Mouse (Mus musculus) heart, postnatal 36 days (tissue): ENCODE results near the gene Samd11. TPM values are rescaled to one million over a fixed set of nuclear protein-coding genes. Genes with fewer than 3 reads are reported as not detected.

Experiments used
- DNase-seq, 2 experiments: peaks; one replicate each; pipeline ENCODE4 v3.0.0; 2021 to 2022
- intact Hi-C: fragments of 180-260 bp; cut with DNase I; formaldehyde crosslinking; loops from one replicate; pipeline ENCODE4 v1.15.1; 2025
- microRNA-seq, 2 experiments: library from miRNA; unstranded; fragments of <30 nt; microRNA quantifications; one replicate each; pipeline ENCODE4 v1.2.0; 2021; ENCODE audit warnings: borderline number of aligned reads in 2 of 2
- total RNA-seq, 2 experiments: library from RNA; stranded (reverse); gene quantifications; 2 replicates each; pipeline ENCODE4 v1.2.3; 2021

The Samd11 gene
- total RNA-seq, 2 experiments from 2014 or later, result not detected

DNA sequence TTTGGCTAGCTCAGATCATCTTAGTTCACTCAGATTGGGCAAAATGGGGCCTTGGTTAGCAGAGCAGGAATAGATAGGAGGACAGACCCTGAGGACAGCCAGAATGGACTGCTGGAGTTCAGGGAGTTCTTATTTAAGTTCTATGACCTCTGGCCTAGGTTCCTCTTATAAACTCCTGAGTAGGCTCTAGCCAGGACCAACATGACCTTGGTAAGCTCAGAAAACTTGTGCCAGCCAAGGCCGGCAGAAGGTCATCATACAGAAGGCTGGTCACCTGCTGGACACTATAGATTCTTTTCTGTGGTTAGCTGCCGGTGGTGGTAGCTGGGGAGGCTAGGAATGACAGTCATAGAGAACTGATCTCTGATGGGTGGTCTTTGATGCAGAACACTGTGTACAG, 39.3 kb downstream of the Samd11 start:
- intact Hi-C loops, result no loop called here
- DNase-seq, result no peak

DNA sequence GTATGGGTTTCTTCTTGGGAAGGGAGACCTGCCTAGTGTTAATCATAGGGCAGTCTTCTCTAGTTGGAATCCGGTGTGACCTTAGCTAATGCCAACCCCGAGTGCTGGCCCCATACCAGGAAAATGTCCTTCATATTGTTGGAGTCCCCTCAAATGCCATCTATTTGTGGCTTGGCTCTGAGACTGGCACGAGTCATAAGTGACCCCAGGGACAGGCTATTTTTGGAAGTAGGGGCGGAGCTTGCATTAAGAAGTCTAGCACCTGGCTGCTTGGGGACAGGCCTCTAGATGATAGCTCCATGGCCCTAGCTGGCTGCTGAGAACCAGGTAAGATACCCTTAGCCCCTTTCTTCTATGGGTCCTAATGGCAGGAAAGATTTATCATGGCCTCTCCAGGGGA, 39.8 kb downstream of the Samd11 start, which contains the start of gene Perm1:
Gene Perm1, plus strand, starts transcription at position 220 of the 400 bp plus-strand sequence.
- peak; percentile 64 to 75 for DNase-seq
- intact Hi-C loops, result no loop called here

DNA sequence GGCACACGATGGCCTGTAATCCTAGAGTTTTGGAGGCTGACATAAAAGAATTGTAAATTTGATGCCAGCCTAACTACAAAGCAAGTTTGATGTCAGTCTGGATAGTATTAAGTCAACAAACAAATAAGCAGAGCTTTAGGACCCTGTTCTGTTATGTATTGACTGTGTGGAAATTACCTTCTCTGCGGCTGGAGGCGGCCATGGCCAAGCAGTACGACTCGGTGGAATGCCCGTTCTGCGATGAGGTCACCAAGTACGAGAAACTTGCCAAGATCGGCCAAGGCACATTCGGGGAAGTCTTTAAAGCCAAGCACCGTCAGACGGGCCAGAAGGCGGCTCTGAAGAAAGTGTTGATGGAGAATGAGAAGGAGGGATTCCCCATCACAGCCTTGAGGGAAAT, 42.3 kb downstream of the Samd11 start:
- DNase-seq, result no peak
- intact Hi-C loops, result no loop called here

DNA sequence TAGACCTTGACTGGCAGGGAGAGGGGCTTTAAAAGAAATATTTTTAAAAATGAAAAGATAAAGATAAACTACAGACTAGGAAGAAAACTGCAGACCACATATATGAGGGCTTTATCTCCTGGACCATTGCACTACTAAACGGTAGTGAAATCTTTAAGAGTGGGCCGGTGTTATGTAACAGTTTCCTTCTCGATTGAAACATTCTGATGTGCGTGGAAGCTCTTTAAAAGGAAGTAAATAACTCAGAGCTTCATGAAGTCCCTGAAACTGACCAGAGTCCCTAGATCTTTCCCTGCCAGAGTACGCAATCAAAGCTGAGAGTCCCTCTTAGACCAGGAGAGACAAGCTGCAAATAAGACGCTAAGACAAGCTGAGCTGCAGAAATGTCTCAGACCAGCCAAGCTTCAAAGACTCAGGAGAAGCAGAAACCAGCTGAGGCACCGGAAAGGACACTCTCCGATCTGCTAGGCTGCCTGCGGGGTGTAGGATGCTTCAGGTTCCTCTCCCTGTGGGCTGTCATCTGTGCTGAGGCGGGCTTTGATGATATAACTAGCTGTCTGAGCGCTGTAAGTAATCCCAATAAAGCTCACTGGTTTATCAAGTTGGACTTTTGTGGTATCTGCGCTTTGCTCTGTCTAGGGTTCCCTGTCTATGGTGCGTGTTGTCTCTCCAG, 45.4 kb downstream of the Samd11 start:
- DNase-seq, result no peak
- intact Hi-C loops, result no loop called here

DNA sequence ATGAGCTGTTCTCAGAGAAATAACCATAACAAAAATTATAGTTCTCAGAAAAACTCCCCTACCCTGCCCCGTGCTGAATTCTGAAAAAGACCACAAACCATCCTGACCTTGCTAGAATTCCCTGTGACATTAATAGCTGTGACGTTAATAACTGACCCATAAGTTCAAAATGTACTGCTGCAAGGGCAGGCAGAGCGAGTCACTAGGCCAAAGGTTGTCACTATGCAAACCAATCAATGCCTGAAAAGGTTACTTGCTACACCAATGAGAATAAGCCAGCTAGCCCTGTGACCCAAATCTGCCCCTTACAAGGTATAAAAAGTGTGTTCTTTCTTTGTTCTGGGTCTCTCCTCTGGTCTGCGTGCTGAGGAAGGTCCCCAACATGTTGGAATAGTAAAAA, 46.6 kb downstream of the Samd11 start:
- intact Hi-C loops, result no loop called here
- DNase-seq, result no peak

DNA sequence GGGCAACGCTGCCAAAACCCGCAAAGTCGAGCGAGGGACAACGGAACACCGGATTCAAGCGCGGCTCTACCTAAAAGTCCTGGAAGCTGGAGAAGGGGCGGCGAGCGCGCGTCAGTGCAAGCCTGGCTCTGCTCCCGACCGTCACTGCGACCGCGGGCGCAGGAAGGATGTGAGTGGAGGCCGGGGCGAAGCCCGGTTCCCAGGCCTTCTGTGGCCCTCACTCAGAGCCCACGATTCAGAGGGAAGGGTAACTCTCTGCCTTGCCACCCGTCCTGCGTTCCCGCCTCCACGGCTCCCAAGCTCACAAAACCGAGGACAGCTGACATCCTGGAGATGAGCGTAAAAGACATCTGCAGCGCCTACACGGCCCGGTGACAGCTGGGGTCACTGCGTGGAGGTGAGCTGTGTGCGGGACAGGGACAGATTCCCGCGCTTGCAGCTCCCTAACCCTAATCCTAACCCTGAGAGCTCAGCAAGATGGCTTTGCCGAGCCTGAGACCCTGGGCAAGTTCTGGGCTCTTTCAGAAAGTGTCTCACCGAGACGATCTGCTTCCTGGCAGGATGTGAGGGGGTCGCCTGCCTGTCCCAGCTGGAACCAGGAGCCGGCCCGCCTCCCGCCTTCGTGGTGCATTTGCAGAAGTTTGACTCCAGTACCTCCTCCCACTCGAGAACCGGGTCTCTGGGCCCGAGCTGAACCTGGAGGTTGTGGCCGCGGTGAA, 51.9 kb downstream of the Samd11 start:
- no peak for DNase-seq
- intact Hi-C loops, result loop anchor here (1.0 kb wide), 1 partner anchor 31 kb away; the partner anchor contains the start of gene Plekhn1

DNA sequence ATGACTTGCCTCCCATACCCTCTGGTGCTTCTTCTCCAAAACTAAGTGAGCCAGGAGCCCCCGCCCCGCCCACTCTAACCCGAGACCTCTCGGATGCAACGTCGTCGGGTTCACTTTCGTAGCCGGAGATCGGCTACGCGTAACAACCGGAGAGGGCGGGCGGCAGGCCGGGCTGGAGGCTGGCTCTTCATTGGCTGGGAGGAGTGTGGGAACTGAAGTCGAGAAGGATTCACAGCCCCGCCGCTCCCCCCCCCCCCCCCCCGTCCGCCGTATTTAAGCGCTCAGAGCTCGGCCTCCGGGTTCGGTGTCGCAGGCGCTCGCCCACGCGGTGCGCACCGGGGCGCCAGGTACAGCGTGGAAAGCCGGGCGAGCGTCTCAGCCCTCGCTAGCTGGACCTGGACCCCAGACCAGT, 52.5 kb downstream of the Samd11 start, which contains the start of gene AW011738:
Gene AW011738, plus strand, starts transcription at position 304 of the 412 bp plus-strand sequence.
- intact Hi-C loops, result loop anchor here (1.0 kb wide), 1 partner anchor 31 kb away; the partner anchor contains the start of gene Plekhn1

DNA sequence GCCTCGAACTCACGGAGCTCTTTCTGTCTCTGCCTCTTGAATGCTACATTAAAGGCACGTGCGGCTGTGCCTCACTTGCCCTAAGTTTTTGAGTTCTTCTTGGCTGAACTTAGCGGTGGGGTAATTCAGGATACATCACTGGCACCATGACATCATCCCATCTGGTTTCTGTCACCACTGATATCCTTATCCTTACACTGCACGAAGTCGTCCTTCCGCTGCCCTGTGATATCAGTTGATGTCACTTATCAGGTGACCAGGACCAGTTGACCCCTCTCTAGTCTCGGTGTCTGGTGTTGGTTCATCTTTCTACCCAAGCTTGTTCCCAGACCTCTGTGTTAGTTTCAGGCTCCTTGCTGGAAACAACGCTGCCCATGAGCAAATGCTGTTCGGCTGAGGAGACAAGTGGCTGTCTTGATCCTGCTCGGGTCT, 53.0 kb downstream of the Samd11 start:
- intact Hi-C loops, result no loop called here
- DNase-seq, result peak in 1 of 2 experiments; percentile 22

More for the DNA sequence above, 52.5 kb downstream of the Samd11 start, which contains the start of gene AW011738:
- peak; percentile 74 to 78 for DNase-seq

DNA sequence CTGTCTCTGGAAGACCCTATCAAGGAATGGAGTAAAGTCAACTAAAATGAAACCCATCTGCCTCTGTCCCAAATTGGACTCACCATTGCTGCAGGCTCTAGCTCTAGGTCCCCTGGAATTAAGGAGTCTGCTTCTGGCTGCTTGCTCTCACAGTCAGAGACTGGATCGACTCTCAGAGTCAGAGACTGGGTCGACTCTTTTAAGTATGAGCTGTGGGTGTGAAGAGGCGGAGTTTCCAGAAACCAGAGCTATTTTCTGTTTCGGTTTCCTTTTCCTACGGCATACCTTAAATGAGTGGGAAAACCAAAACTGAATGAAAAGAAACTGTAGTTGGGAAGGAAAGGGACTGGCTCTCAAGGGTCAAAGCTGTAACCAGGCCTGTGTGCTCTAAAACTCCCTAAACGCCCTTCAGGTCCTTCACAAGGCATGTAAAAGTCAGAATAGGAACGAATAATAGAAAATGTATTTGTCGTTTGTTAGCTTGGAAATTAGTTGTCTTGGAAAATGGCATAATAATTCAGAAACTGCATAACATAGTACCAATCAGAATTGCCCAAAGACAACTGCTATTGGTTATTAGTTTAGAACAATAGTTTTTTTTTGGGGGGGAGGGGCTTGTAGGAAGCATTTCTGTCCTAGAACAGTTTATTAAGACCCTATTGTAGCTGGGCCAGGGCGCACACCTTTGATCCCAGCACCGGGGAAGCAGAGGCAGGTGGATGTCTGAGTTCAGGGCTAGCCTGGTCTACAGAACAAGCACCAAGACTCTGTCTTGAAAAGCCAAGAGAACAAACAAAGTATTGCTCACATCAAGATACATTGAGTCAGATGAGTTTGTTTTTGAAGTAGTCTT, 54.6 kb downstream of the Samd11 start, which contains the start of gene Isg15:
Gene Isg15, minus strand, starts transcription at position 196 of the 853 bp plus-strand sequence.
- intact Hi-C loops, result no loop called here
- peak in 1 of 2 experiments; percentile 25 for DNase-seq

DNA sequence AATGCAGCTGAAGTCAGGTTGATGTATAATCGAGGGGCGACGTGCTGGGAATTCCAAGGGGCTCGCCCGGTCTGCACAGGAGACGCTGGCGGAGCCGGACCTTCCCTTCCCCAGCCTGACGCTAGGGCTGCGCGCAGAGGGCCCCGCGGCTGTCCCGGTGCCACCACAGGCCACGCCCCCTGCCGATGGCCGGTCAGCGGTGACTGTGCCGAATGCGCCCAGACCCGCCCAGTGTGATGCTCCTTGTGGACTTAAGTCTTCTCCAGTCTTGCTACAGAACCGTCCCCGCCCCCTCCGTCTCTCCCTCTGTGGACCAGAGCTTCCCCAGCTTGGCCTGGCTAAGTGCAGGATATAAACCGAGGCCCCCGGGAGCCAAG, 57.6 kb downstream of the Samd11 start:
- peak; percentile 87 to 88 for DNase-seq
- intact Hi-C loops, result loop anchor here (5.0 kb wide), 1 partner anchor 166 kb away; no protein-coding TSS in a partner anchor

DNA sequence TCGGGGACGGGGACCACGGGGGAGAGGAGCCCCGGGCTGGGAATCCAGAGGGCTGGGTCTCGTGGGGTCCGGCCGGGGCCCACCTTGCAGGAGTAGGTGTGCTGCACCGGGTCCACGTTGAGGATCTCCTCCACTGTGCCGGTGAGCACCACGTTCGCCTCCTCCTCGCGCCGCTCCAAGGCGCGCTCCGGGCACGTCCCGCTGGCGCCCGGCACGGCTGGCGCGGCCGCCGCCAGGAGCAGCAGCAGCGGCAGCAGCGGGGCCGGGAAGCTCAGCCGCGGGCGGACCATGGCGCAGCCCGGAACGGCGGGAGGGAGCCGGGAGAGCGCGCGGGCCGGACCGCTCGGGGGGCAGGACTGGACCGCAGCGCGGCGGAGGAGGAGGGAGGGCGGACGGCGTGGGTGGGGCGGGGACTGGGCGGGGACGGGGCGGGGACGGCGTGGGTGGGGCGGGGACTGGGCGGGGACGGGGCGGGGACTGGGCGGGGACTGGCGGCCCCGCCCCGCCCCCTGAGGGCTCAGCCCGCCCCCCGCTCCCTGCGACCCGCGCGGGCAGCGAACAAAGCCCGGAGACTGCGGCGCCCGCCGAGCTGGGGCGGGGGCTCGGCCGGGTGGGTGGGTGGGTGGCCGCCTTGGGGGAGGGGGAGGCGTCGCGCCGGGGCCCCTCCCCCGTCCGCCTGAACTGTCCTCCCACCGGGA, 58.2 kb downstream of the Samd11 start, which contains the start of gene Agrn:
Gene Agrn, minus strand, starts transcription at position 358 of the 698 bp plus-strand sequence.
- intact Hi-C loops, result loop anchor here (5.0 kb wide), 1 partner anchor 165 kb away; no protein-coding TSS in a partner anchor
- DNase-seq, result peak; percentile 76 to 80

Small RNAs within 50 kb of the gene (microRNA-seq; reads per million reads assigned to microRNA genes)
- 0.67 to 7.2 reads per million in 2 experiments for gene Mir7658

Other genes with a start within 250 kb of the Samd11 start
- under 1 TPM; 0.27 to 0.39 TPM for gene Tnfrsf4, start 241.8 kb downstream of the Samd11 start, total RNA-seq
- gene Tnfrsf18, start 229.5 kb downstream of the Samd11 start, total RNA-seq, result not detected
- gene Ttll10, start 196.2 kb downstream of the Samd11 start, total RNA-seq, result not detected
- 1 to 10 TPM; 3.0 TPM for gene 9430015G10Rik, start 145.7 kb downstream of the Samd11 start, total RNA-seq
- under 1 TPM in 1 of 2 experiments, not detected in 1; 0.11 TPM for gene Rnf223, start 125.1 kb downstream of the Samd11 start, total RNA-seq
- gene Agrn, start 58.2 kb downstream of the Samd11 start, total RNA-seq, result 10 to 100 TPM; 34.8 to 42.1 TPM
- 1 to 10 TPM; 3.5 to 7.0 TPM for gene Isg15, start 54.8 kb downstream of the Samd11 start, total RNA-seq
- 1 to 10 TPM; 7.7 to 8.4 TPM for gene AW011738, start 52.4 kb downstream of the Samd11 start, total RNA-seq
- gene Perm1, start 39.8 kb downstream of the Samd11 start, total RNA-seq, result 100 to 1,000 TPM; 208 to 223 TPM
- 10 to 100 TPM in 1 of 2 experiments, 1 to 10 TPM in 1; 9.2 to 10.2 TPM for gene Plekhn1, start 20.8 kb downstream of the Samd11 start, total RNA-seq
- gene Noc2l, start 19.6 kb downstream of the Samd11 start, total RNA-seq, result 10 to 100 TPM; 25.0 to 25.9 TPM
- gene Vmn2r-ps159, start 75.4 kb upstream of the Samd11 start, total RNA-seq, result not detected